In genomic region chr9:96961006-96961405, GRCm38 (mm10) we compare ENCODE assay signal across 8 mouse cellular contexts. TPM values are rescaled to one million over a fixed set of nuclear protein-coding genes. Genes with fewer than 3 reads are reported as not detected.
A peak's percentile ranks its signal among the peaks of the same experiment; 100 is the strongest.
DNase-seq lines count a peak whose midpoint lies in the region; ATAC-seq and TF ChIP-seq lines count a peak whose summit lies in the region.

No protein-coding gene starts in this region.

- ATAC-seq in heart, postnatal 0 days (ENCODE audit: insufficient read depth, low read depth), result 0 out of 2 replicates have a peak, but pooled peaks have one; percentile 18
- ATAC-seq in limb, embryonic 14.5 days (ENCODE audit: low FRiP score, low read depth), result no peak

- no peak for TF ChIP-seq POLR2A in thymus, adult 2 months (IDR thresholded peaks at IDR 0.05; ENCODE audit: control insufficient read depth, extremely low read depth, insufficient read depth, low read length, poor library complexity)
- TF ChIP-seq POLR2A in limb, embryonic 14.5 days (IDR thresholded peaks at IDR 0.05; ENCODE audit: borderline replicate concordance, extremely low read depth, insufficient read depth, insufficient read length), result no peak

- no peak overlapping the region for H3K4me3 ChIP-seq in heart, postnatal 0 days (ENCODE audit: low read depth, low read length)
- H3K4me3 ChIP-seq in thymus, adult 2 months (ENCODE audit: control insufficient read depth, insufficient read depth, low read length), result no peak overlapping the region
- no peak overlapping the region for H3K4me3 ChIP-seq in embryonic facial prominence, embryonic 10.5 days
- no peak overlapping the region for H3K4me3 ChIP-seq in limb, embryonic 14.5 days (replicated peaks; ENCODE audit: low read length)

- peak; percentile 79 for TF ChIP-seq CTCF in heart, postnatal 0 days (IDR thresholded peaks at IDR 0.05; ENCODE audit: low read depth)
- peak; percentile 49; the same call in 1 of the 2 replicates for TF ChIP-seq CTCF in thymus, adult 2 months (IDR thresholded peaks at IDR 0.05; ENCODE audit: borderline replicate concordance, control insufficient read depth, extremely low read depth, insufficient read depth, low read length, poor library complexity)

- TF ChIP-seq EP300 in heart, postnatal 0 days (IDR thresholded peaks at IDR 0.05; ENCODE audit: low read depth), result no peak

- H3K4me2 ChIP-seq in heart, postnatal 0 days (ENCODE audit: low read depth, low read length), result no peak overlapping the region
- H3K4me2 ChIP-seq in limb, embryonic 14.5 days (replicated peaks; ENCODE audit: low read depth, low read length, severe bottlenecking), result no peak overlapping the region

- H3K4me1 ChIP-seq in heart, postnatal 0 days (ENCODE audit: control insufficient read depth, insufficient read depth), result peaks cover 43% of the 10 kb centered on the region
- peaks cover 19% of the 10 kb centered on the region for H3K4me1 ChIP-seq in thymus, adult 2 months (replicated peaks; ENCODE audit: control insufficient read depth, insufficient read depth, low read length)
- H3K4me1 ChIP-seq in embryonic facial prominence, embryonic 10.5 days, result peaks cover 72% of the 10 kb centered on the region
- peaks cover 42% of the 10 kb centered on the region for H3K4me1 ChIP-seq in limb, embryonic 14.5 days (ENCODE audit: control insufficient read depth, insufficient read depth, low read length)

- 52% methylated on average over 7 of the region's 7 CpGs for WGBS in heart, postnatal 0 days
- WGBS in thymus, adult 2 months, result 67% methylated on average over 7 of the region's 7 CpGs
- WGBS in embryonic facial prominence, embryonic 10.5 days, result 58% methylated on average over 7 of the region's 7 CpGs
- 55% methylated on average over 7 of the region's 7 CpGs for WGBS in limb, embryonic 14.5 days

- no peak overlapping the region for H3K27ac ChIP-seq in heart, postnatal 0 days (ENCODE audit: low read depth)
- no peak overlapping the region for H3K27ac ChIP-seq in thymus, adult 2 months (ENCODE audit: control insufficient read depth, insufficient read depth, low read length)
- H3K27ac ChIP-seq in embryonic facial prominence, embryonic 10.5 days (replicated peaks), result no peak overlapping the region
- no peak overlapping the region for H3K27ac ChIP-seq in limb, embryonic 14.5 days (replicated peaks; ENCODE audit: low read depth, low read length)

- no peaks in the 10 kb centered on the region for H3K27me3 ChIP-seq in heart, postnatal 0 days (ENCODE audit: control insufficient read depth, insufficient read depth, low read length)
- no peaks in the 10 kb centered on the region for H3K27me3 ChIP-seq in thymus, adult 2 months (ENCODE audit: control insufficient read depth, insufficient read depth, low read length)
- no peaks in the 10 kb centered on the region for H3K27me3 ChIP-seq in embryonic facial prominence, embryonic 10.5 days (replicated peaks; ENCODE audit: low read depth, poor library complexity, severe bottlenecking)
- H3K27me3 ChIP-seq in limb, embryonic 14.5 days (ENCODE audit: control insufficient read depth, insufficient read depth, low read length), result no peaks in the 10 kb centered on the region

- no peaks in the 10 kb centered on the region for H3K36me3 ChIP-seq in heart, postnatal 0 days (replicated peaks; ENCODE audit: control insufficient read depth, insufficient read depth, low read length)
- H3K36me3 ChIP-seq in thymus, adult 2 months (ENCODE audit: control insufficient read depth, insufficient read depth, low read length), result no peaks in the 10 kb centered on the region
- H3K36me3 ChIP-seq in embryonic facial prominence, embryonic 10.5 days (replicated peaks), result peaks cover 37% of the 10 kb centered on the region
- no peaks in the 10 kb centered on the region for H3K36me3 ChIP-seq in limb, embryonic 14.5 days (ENCODE audit: control insufficient read depth, insufficient read depth, low read length)

- no peak overlapping the region for H3K9ac ChIP-seq in heart, postnatal 0 days (replicated peaks; ENCODE audit: low read depth, low read length)
- no peak overlapping the region for H3K9ac ChIP-seq in limb, embryonic 14.5 days (ENCODE audit: low read depth, low read length, severe bottlenecking)

- peak; percentile 62 for DNase-seq in heart, postnatal 0 days (ENCODE audit: low spot score)
- no peak for DNase-seq in heart, adult 9 months (ENCODE audit: low spot score in 2 of 2)
- DNase-seq in thymus, adult 2 months, result peak; percentile 61
- DNase-seq in thymus, adult 18-20 months, result no peak
- DNase-seq in embryonic facial prominence, embryonic 10.5 days (ENCODE audit: low spot score), result peak; percentile 61
- DNase-seq in limb, embryonic 14.5 days (ENCODE audit: low spot score), result peak; percentile 43
- DNase-seq in thymus, postnatal 25 days, result peak; percentile 70
- no peak for DNase-seq in urinary bladder, postnatal 25 days (ENCODE audit: low spot score)

- H3K9me3 ChIP-seq in heart, postnatal 0 days (replicated peaks; ENCODE audit: control insufficient read depth, low read length), result no peaks in the 10 kb centered on the region
- H3K9me3 ChIP-seq in embryonic facial prominence, embryonic 10.5 days, result 0 out of 2 replicates have a peak, but pooled peaks cover 6% of the 10 kb centered on the region
- no peaks in the 10 kb centered on the region for H3K9me3 ChIP-seq in limb, embryonic 14.5 days (ENCODE audit: control insufficient read depth, low read length)

RNA-seq across cellular contexts. Expression of gene Spsb4, which starts 57.6 kb away (rescaled TPM):
- total RNA-seq in heart, postnatal 0 days (2014; rRNA removed; ENCODE audit: low replicate concordance), result 36.4 and 72.4 TPM in 2 replicates
- polyA plus RNA-seq in heart, postnatal 0 days (2015; fragmentation: Nextera tagmentation; extraction: Ambion mirVana), result 31.8 and 32.5 TPM in 2 replicates
- 0.43 and 0.69 TPM in 2 replicates for polyA plus RNA-seq in thymus, adult 2 months (2012; rRNA removed)
- polyA plus RNA-seq in embryonic facial prominence, embryonic 10.5 days (2016; fragmentation: Nextera tagmentation; extraction: Ambion mirVana), result 102 and 123 TPM in 2 replicates
- polyA plus RNA-seq in limb, embryonic 14.5 days (2012; rRNA removed), result 19.9 and 26.6 TPM in 2 replicates
- polyA plus RNA-seq in limb, embryonic 14.5 days (2014; fragmentation: Nextera tagmentation; extraction: Ambion mirVana), result 28.4 and 29.2 TPM in 2 replicates

Comparison
In these comparisons a context has a peak if more than half of its experiments do, and no peak if none do; other contexts are left out.
1. DNase-seq: peak in heart, postnatal 0 days (single experiment), thymus, adult 2 months (single experiment), embryonic facial prominence, embryonic 10.5 days (single experiment), limb, embryonic 14.5 days (single experiment) and thymus, postnatal 25 days (single experiment); none in heart, adult 9 months (0 of 2), thymus, adult 18-20 months (0 of 2) and urinary bladder, postnatal 25 days (single experiment).
2. RNA of gene Spsb4, which starts 57.6 kb away (polyA plus RNA-seq): 102 to 123 TPM in embryonic facial prominence, embryonic 10.5 days, 31.8 to 32.5 TPM in heart, postnatal 0 days and 19.9 to 29.2 TPM in limb, embryonic 14.5 days; 0.43 to 0.69 TPM in thymus, adult 2 months; every median in the first group is over 10 times any median in the second.